Mouse (Mus musculus): ENCODE measurements around the gene Egfr.

- TF ChIP-seq POLR2A (IDR thresholded peaks at IDR 0.05; ENCODE audit: low read depth, low read length) (no peak), CTCF (IDR thresholded peaks at IDR 0.05; ENCODE audit: extremely low read depth, insufficient read length, insufficient replicate concordance, low read depth, low read length) (no peak)
Observed at GRCm38 (mm10) chr11:16783926-16784659, 32.1 kb downstream of the Egfr start.

Data from small intestine, adult 2 months (tissue).